17 mouse cellular contexts compared by ENCODE assay signal in the genomic region with DNA sequence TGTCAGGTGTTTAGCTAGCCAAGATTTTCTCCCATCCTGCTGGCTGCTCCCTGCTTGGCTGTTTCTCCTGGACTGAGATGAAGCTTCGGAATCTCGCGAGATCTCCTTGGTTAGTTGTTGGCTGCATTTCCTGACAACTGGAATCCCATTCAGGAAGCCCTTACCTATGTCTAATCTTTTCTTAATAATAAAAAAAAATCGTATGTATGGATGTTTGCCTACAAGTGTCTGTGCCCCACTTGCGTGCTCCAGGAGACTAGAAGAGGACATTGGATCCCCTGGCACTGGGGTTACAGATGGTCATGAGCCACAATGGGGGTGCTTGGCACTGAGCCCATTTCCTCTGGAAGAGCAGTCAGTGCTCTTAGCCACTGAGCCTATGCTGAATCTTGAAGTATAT. TPM values are rescaled to one million over a fixed set of nuclear protein-coding genes. Genes with fewer than 3 reads are reported as not detected.
DNase-seq lines count a peak whose midpoint lies in the region; ATAC-seq and TF ChIP-seq lines count a peak whose summit lies in the region.
"Had no signal": no experiment of that assay in that cellular context is flagged by ENCODE, and none has a peak within 500 bp of the region (broad histone marks: within the 10 kb centered on the region; RNA-seq: fewer than 3 reads in every experiment).

No protein-coding gene starts in this region.

- H3K27me3 ChIP-seq in midbrain, embryonic 14.5 days (ENCODE audit: control insufficient read depth, insufficient read depth, low read length) = no peaks in the 10 kb centered on the region
- H3K27me3 ChIP-seq in midbrain, embryonic 10.5 days (ENCODE audit: low read depth, poor library complexity, severe bottlenecking) = no peaks in the 10 kb centered on the region

- intact Hi-C loops in gastrocnemius, postnatal 14 days (cut with DNase I; ENCODE audit: low total_unique reads) = no loop called here

- no peak for ATAC-seq in midbrain, embryonic 14.5 days (ENCODE audit: low FRiP score, low TSS enrichment)
- ATAC-seq: midbrain, embryonic 16.5 days had no signal

- TF ChIP-seq CTCF in brain, embryonic 14.5 days (IDR thresholded peaks at IDR 0.05; ENCODE audit: borderline replicate concordance, extremely low read depth, insufficient read depth, insufficient read length) = no peak

- TF ChIP-seq POLR2A in brain, embryonic 14.5 days (IDR thresholded peaks at IDR 0.05; ENCODE audit: borderline replicate concordance, extremely low read depth, insufficient read depth, insufficient read length, poor library complexity, severe bottlenecking) = no peak

- no peaks in the 10 kb centered on the region for H3K9me3 ChIP-seq in midbrain, embryonic 14.5 days (ENCODE audit: control insufficient read depth, low read length)
- no peaks in the 10 kb centered on the region for H3K9me3 ChIP-seq in midbrain, embryonic 10.5 days (replicated peaks)

- WGBS in midbrain, embryonic 14.5 days = 87% methylated on average over 5 of the region's 5 CpGs
- WGBS in midbrain, embryonic 10.5 days = 90% methylated on average over 5 of the region's 5 CpGs

- H3K27ac ChIP-seq in midbrain, embryonic 14.5 days (replicated peaks; ENCODE audit: low read depth, low read length) = 0 out of 2 replicates have a peak overlapping the region, but pooled peaks have one; percentile 1
- no peak overlapping the region for H3K27ac ChIP-seq in midbrain, embryonic 10.5 days (replicated peaks)
- H3K27ac ChIP-seq: gastrocnemius, adult 2 months; macrophage had no signal

- H3K4me2 ChIP-seq in midbrain, embryonic 14.5 days (ENCODE audit: low read length) = no peak overlapping the region
- H3K4me2 ChIP-seq: heart, embryonic 11.5 days had no signal

- DNase-seq in gastrocnemius, adult 18-20 months (ENCODE audit: low spot score) = peak; percentile 9
- no peak for DNase-seq in gastrocnemius, postnatal 14 days
- DNase-seq in midbrain, embryonic 14.5 days = peak; percentile 37
- DNase-seq in midbrain, embryonic 10.5 days (ENCODE audit: low spot score) = no peak
- DNase-seq in brain, embryonic 14.5 days (ENCODE audit: low read depth) = peak; percentile 60
- peak; percentile 67 to 70 for DNase-seq in cerebellum, postnatal 36 days
- no peak for DNase-seq in frontal cortex, postnatal 25 days (ENCODE audit: low spot score in 2 of 2)
- no peak for DNase-seq in urinary bladder, postnatal 4 days (ENCODE audit: low spot score in 2 of 2)
- DNase-seq: gastrocnemius, adult 2 months; heart, postnatal 36 days; liver; lung, adult 2 months had no signal

- H3K4me1 ChIP-seq in midbrain, embryonic 14.5 days (ENCODE audit: control insufficient read depth, insufficient read depth, low read length) = peaks cover 5% of the 10 kb centered on the region; the same call in 1 of the 2 replicates
- H3K4me1 ChIP-seq in midbrain, embryonic 10.5 days = peaks cover 5% of the 10 kb centered on the region

- H3K4me3 ChIP-seq in midbrain, embryonic 14.5 days (replicated peaks; ENCODE audit: low read depth, low read length) = no peak overlapping the region
- no peak overlapping the region for H3K4me3 ChIP-seq in midbrain, embryonic 10.5 days
- H3K4me3 ChIP-seq: gastrocnemius, adult 2 months had no signal

- no peak overlapping the region for H3K9ac ChIP-seq in midbrain, embryonic 14.5 days (replicated peaks; ENCODE audit: low read length)

- no peaks in the 10 kb centered on the region for H3K36me3 ChIP-seq in midbrain, embryonic 14.5 days (ENCODE audit: control insufficient read depth, insufficient read depth, low read length)
- H3K36me3 ChIP-seq in midbrain, embryonic 10.5 days = no peaks in the 10 kb centered on the region

RNA-seq across cellular contexts. Expression of a gene that starts 32.3 kb away (rescaled TPM):
- not detected for total RNA-seq in gastrocnemius, adult 18-20 months (2021)
- total RNA-seq in gastrocnemius, postnatal 14 days (2021) = not detected
- polyA plus RNA-seq in midbrain, embryonic 14.5 days (2014; fragmentation: Nextera tagmentation; extraction: Ambion mirVana) = 1.7 and 2.0 TPM in 2 replicates
- polyA plus RNA-seq in midbrain, embryonic 10.5 days (2016; fragmentation: Nextera tagmentation; extraction: Ambion mirVana) = 0.01 and 0.05 TPM in 2 replicates
- polyA plus RNA-seq in brain, embryonic 14.5 days (2012; rRNA removed) = 7.7 and 10.7 TPM in 2 replicates
- total RNA-seq: gastrocnemius, adult 2 months; heart, postnatal 36 days; MEL had no signal
- polyA plus RNA-seq: heart, embryonic 11.5 days; kidney, embryonic 16.5 days; macrophage had no signal

Comparison
In these comparisons a context has a peak if more than half of its experiments do, and no peak if none do; other contexts are left out.
1. DNase-seq: peak in gastrocnemius, adult 18-20 months (single experiment), midbrain, embryonic 14.5 days (single experiment), brain, embryonic 14.5 days (single experiment) and cerebellum, postnatal 36 days (2 of 2); none in gastrocnemius, postnatal 14 days (single experiment), midbrain, embryonic 10.5 days (single experiment), frontal cortex, postnatal 25 days (0 of 2) and urinary bladder, postnatal 4 days (0 of 2).